In genomic region chr4:21801620-21802019, GRCm38 (mm10) we compare ENCODE assay signal across 23 mouse cellular contexts.
"Had no signal": no experiment of that assay in that cellular context is flagged by ENCODE, and none has a peak within 500 bp of the region (broad histone marks: within the 10 kb centered on the region; RNA-seq: fewer than 3 reads in every experiment).

No protein-coding gene starts in this region.

- H3K9me3 ChIP-seq: intestine, embryonic 15.5 days; kidney, embryonic 15.5 days; limb, embryonic 10.5 days; limb, embryonic 13.5 days; megakaryocyte, embryonic 14.5 days; neural tube, embryonic 12.5 days; neural tube, embryonic 15.5 days had no signal

- H3K9ac ChIP-seq: intestine, embryonic 15.5 days; kidney, embryonic 15.5 days; limb, embryonic 13.5 days; lung, embryonic 14.5 days; neural tube, embryonic 12.5 days; neural tube, embryonic 15.5 days had no signal

- H3K27me3 ChIP-seq: intestine, embryonic 15.5 days; kidney, embryonic 15.5 days; limb, embryonic 13.5 days; megakaryocyte, embryonic 14.5 days; neural tube, embryonic 12.5 days; neural tube, embryonic 15.5 days had no signal

- DNase-seq: kidney, adult 11 months; kidney, adult 8-10 months; kidney, postnatal 10 days; kidney, postnatal 4 days; lung, embryonic 14.5 days; midbrain, embryonic 14.5 days; right cerebral cortex, adult 18-20 months; right cerebral cortex, postnatal 14 days; right cerebral cortex, postnatal 4 days; thymus, adult 2 months; thymus, postnatal 14 days; thymus, postnatal 4 days had no signal

- H3K27ac ChIP-seq: intestine, embryonic 15.5 days; kidney, embryonic 15.5 days; limb, embryonic 10.5 days; limb, embryonic 13.5 days; macrophage; neural tube, embryonic 12.5 days; neural tube, embryonic 15.5 days; stomach, postnatal 0 days had no signal

- H3K4me1 ChIP-seq: intestine, embryonic 15.5 days; kidney, embryonic 15.5 days; limb, embryonic 10.5 days; limb, embryonic 13.5 days; neural tube, embryonic 12.5 days; neural tube, embryonic 15.5 days had no signal

- H3K4me2 ChIP-seq: intestine, embryonic 15.5 days; kidney, embryonic 15.5 days; limb, embryonic 13.5 days; lung, embryonic 14.5 days; midbrain, embryonic 11.5 days; neural tube, embryonic 12.5 days; neural tube, embryonic 15.5 days had no signal

- ATAC-seq: intestine, embryonic 15.5 days; lung, postnatal 0 days had no signal

- H3K4me3 ChIP-seq: intestine, embryonic 15.5 days; kidney, embryonic 15.5 days; limb, embryonic 10.5 days; limb, embryonic 13.5 days; megakaryocyte, embryonic 14.5 days; neural tube, embryonic 12.5 days; neural tube, embryonic 15.5 days had no signal
